Mouse (Mus musculus) megakaryocyte-erythroid progenitor cell, adult 5-6 weeks (primary cell): ENCODE data around the gene Plac8. TPM values are rescaled to one million over a fixed set of nuclear protein-coding genes. Genes with fewer than 3 reads are reported as not detected.

Experiments used
- ATAC-seq: replicated peaks from 2 replicates; pipeline ENCODE4 v1.8.0; 2016; ENCODE audit warnings: mild to moderate bottlenecking, inconsistent platforms; ENCODE audit not compliant: severe bottlenecking, poor library complexity, low FRiP score, low TSS enrichment
- total RNA-seq, 2 experiments: library from RNA; stranded (forward) in 1 of 2; stranded (reverse) in 1 of 2; fragments of 200-1000, 215-1000 nt in 1 of 2; fragments of >200 nt in 1 of 2; fragmentation: Nextera tagmentation in 1 of 2; gene quantifications; 2 replicates each; pipeline ENCODE4 v1.2.3; 2014 to 2017

Gene Plac8
- total RNA-seq, 2 experiments from 2014 or later = 198 to 254 TPM

DNA sequence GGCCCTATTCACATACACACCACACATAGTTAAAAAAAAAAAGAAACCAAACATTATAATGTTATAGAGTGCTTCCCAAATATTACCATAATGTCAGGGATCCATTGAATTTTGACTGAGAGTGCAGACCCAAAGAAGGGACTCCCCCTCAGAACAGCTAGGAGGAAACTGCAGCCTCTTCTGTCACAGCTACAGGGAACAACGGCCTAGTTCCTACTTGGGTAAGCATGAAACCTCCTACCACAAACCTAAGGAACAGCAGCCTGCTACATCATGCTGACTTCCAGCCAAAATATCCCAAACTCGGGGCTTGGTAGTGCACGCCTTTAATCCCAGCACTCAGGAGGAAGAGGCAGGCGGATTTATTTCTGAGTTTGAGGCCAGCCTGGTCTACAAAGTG is 22.7 kb downstream of the Plac8 start:
- ATAC-seq = no peak

DNA sequence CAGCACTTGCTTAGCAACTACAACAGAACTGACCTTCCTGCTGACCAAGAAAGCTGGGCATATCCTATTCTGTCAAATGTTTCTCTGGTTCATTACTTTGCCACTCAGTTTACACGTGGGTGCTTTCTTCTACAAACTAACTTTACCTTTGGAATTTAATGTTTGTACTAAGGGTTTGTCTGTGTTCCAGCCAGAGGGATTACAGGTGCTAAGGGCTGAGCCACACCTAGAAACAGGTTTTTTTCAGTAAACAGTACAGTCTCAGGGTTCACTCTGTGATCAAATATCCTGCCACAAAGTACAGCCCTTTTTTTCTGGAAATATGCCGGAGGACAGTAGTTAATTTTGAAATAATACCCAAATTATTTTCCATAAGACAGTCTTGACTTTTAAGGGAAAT is 23.8 kb downstream of the Plac8 start:
- no peak for ATAC-seq

GRCm38 (mm10) chr5:100546294-100547080 is 25.6 kb downstream of the Plac8 start:
- no peak for ATAC-seq

DNA sequence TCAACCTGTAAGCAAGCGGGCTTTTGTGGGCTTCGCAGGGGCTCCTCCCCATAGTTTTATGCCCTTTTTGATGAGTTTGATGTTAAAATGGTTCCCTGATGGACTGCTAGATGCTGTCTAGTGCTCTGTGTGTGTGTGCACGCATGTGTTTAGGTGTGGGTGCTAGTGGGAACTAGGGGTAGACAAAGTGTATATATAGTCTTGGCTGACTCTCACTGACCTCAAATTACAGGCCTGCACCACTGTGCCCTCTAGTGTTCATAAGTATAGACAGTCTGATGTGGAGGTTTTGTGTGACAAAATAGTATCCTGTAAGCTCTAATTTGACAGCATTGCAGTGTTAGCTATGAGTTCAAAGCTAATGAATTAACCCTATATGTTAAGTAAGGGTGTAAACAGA is 35.4 kb downstream of the Plac8 start:
- ATAC-seq = peak; percentile 81; the same call in 1 of the 2 replicates

DNA sequence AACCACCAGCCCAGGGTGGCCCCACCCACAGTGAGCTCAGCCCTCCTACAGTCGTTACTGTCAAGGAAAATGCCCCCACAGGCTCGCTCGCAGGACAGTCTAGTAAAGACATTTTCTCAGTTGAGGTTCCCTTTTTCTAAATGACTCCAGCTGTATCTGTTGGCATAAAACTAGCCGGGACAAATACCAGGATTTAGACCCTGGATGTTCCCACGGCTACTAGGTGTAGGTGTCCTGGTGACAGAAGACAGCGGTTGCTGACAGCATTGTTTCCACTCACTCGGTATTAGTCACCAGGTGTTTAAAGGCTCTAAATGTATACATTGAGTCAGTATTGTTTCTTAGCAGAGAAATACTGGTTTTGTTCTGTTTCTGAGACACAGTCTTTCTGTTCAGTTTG is 36.2 kb downstream of the Plac8 start:
- no peak for ATAC-seq

GRCm38 (mm10) chr5:100526164-100526563 is 45.9 kb downstream of the Plac8 start:
- 0 out of 2 replicates have a peak, but pooled peaks have one; percentile 50 for ATAC-seq

GRCm38 (mm10) chr5:100525620-100526019 is 46.4 kb downstream of the Plac8 start:
- peak; percentile 76; the same call in 1 of the 2 replicates for ATAC-seq

DNA sequence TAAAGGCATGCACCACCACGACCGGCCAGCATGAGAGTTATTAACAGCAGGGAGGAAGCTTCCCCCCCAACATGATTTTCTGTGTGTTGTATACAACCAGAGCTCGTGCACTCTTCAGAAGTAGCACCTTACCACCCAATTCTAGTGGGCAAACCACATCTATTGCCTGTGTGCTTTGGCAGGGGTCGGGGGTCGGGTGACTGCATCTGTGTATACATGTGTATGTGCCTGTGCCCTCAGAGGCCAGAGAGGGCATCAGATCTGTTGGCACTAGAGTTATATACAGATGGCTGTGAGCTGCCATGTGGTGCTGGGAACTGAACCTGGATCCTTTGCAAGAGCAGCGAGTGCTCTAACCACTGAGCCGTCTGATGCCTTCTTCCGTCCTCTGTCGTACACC is 47.1 kb downstream of the Plac8 start:
- ATAC-seq = no peak

GRCm38 (mm10) chr5:100523331-100523730 is 48.7 kb downstream of the Plac8 start:
- no peak for ATAC-seq

DNA sequence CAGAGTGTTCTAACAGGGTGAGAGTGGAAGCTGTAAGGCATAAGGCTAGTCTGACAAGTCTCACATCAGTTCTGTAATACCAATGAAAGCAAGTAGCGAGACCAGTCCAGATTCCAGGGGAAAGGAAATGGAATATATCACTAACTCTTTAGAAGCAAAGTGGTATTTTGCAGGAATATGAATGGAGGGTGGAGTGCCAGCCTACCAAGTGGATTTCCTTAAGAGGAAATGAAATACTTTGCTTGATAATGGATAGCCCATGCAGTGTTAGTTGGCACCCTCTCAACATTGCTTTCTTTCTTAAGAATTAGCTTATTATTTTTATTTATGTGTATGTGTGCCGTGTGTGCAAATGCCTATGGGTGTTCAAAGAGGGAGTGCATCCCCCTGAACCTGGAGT is 51.8 kb downstream of the Plac8 start:
- no peak for ATAC-seq

- ATAC-seq = no peak
Measured at GRCm38 (mm10) chr5:100519027-100519411, 53.0 kb downstream of the Plac8 start.

- ATAC-seq = peak; percentile 99
Measured at GRCm38 (mm10) chr5:100518049-100519026, 53.7 kb downstream of the Plac8 start, which contains the start of gene Cops4. Gene Cops4, plus strand, starts transcription at chr5:100518309.

- ATAC-seq = no peak
Measured at GRCm38 (mm10) chr5:100512576-100512975, 59.5 kb downstream of the Plac8 start.

DNA sequence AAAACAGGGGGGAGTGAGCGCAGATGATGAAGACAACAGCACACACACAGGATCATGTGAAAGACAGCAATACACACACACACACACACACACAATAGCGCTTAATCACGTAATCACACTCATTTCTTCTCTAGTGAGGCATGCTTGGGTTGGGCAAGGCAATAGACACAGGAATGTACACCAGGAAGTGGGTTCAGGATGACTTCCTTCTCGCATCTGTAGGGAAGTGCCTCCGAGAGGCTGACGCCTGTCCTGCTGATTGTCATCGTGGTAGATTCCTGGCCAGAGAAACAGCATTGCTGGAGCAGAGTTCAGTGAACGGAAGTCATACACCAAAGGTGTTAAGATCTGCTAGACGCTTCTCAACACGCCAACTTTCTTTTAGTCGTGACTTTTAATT is 62.8 kb downstream of the Plac8 start:
- peak; percentile 31; the same call in 1 of the 2 replicates for ATAC-seq

Other genes with a start within 250 kb of the Plac8 start
- gene Sec31a, start 156.0 kb downstream of the Plac8 start, total RNA-seq (2014; fragmentation: Nextera tagmentation) = 121 and 126 TPM in 2 replicates
- gene Sec31a, start 156.0 kb downstream of the Plac8 start, total RNA-seq (2017) = 95.7 and 121 TPM in 2 replicates
- gene Lin54, start 71.6 kb downstream of the Plac8 start, total RNA-seq (2014; fragmentation: Nextera tagmentation) = 40.5 and 45.3 TPM in 2 replicates
- 32.1 and 56.5 TPM in 2 replicates for gene Lin54, start 71.6 kb downstream of the Plac8 start, total RNA-seq (2017)
- 86.0 and 93.6 TPM in 2 replicates for gene Cops4, start 53.9 kb downstream of the Plac8 start, total RNA-seq (2014; fragmentation: Nextera tagmentation)
- 186 and 187 TPM in 2 replicates for gene Cops4, start 53.9 kb downstream of the Plac8 start, total RNA-seq (2017)
- gene Coq2, start 102.9 kb upstream of the Plac8 start, total RNA-seq (2014; fragmentation: Nextera tagmentation) = 50.6 and 67.3 TPM in 2 replicates
- 40.1 and 56.6 TPM in 2 replicates for gene Coq2, start 102.9 kb upstream of the Plac8 start, total RNA-seq (2017)
- gene Hpse, start 147.5 kb upstream of the Plac8 start, total RNA-seq (2014; fragmentation: Nextera tagmentation) = not detected in 2 replicates
- 0.47 TPM in 1 of 2 replicates, not detected in the other for gene Hpse, start 147.5 kb upstream of the Plac8 start, total RNA-seq (2017)
- 48.5 and 68.4 TPM in 2 replicates for gene Helq, start 226.4 kb upstream of the Plac8 start, total RNA-seq (2014; fragmentation: Nextera tagmentation)
- gene Helq, start 226.4 kb upstream of the Plac8 start, total RNA-seq (2017) = 31.2 and 39.6 TPM in 2 replicates
- 141 TPM in 2 replicates for gene Mrps18c, start 226.4 kb upstream of the Plac8 start, total RNA-seq (2014; fragmentation: Nextera tagmentation)
- 145 and 253 TPM in 2 replicates for gene Mrps18c, start 226.4 kb upstream of the Plac8 start, total RNA-seq (2017)
- gene Abraxas1, start 248.7 kb upstream of the Plac8 start, total RNA-seq (2014; fragmentation: Nextera tagmentation) = 38.0 and 45.0 TPM in 2 replicates
- gene Abraxas1, start 248.7 kb upstream of the Plac8 start, total RNA-seq (2017) = 46.8 and 81.4 TPM in 2 replicates